Mouse (Mus musculus) left cerebral cortex, adult 18-20 months (tissue): ENCODE results near the gene Madcam1. TPM values are rescaled to one million over a fixed set of nuclear protein-coding genes. Genes with fewer than 3 reads are reported as not detected.
"Not testable (repeated sequence)": the region's sequence is repeated elsewhere in the genome, so short reads cannot be mapped to it uniquely, and the experiment has no call there.

ENCODE experiments used
- DNase-seq, 2 experiments: peaks; one replicate each; pipeline ENCODE4 v3.0.0; 2021 to 2022; ENCODE audit warnings: low spot score in 2 of 2, mixed read lengths in 1 of 2
- total RNA-seq, 2 experiments: library from RNA; stranded (reverse); gene quantifications; 2 replicates each; pipeline ENCODE4 v1.2.3; 2021

Gene Madcam1
- total RNA-seq, 2 experiments from 2014 or later = not detected

- no peak for DNase-seq
These were observed 23.2 kb downstream of the Madcam1 start for GRCm38 (mm10) chr10:79687513-79687912.

GRCm38 (mm10) chr10:79688720-79689119, 24.4 kb downstream of the Madcam1 start, which contains the start of gene Gzmm:
TSS of gene Gzmm (plus strand) at chr10:79689020.
- DNase-seq = no peak

- no peak for DNase-seq
These were observed 24.8 kb downstream of the Madcam1 start for GRCm38 (mm10) chr10:79689178-79689577.

- DNase-seq = no peak
These were observed 27.7 kb downstream of the Madcam1 start for GRCm38 (mm10) chr10:79691986-79692548.

GRCm38 (mm10) chr10:79693580-79694378, 29.4 kb downstream of the Madcam1 start:
- DNase-seq = no peak

- DNase-seq = no peak
These were observed 30.0 kb downstream of the Madcam1 start for GRCm38 (mm10) chr10:79694379-79694655.

- DNase-seq = peak; percentile 60 to 69
These were observed 31.1 kb downstream of the Madcam1 start for GRCm38 (mm10) chr10:79695231-79696128.

GRCm38 (mm10) chr10:79696129-79696651, 31.8 kb downstream of the Madcam1 start:
- DNase-seq = no peak

- no peak for DNase-seq
These were observed 33.6 kb downstream of the Madcam1 start for GRCm38 (mm10) chr10:79697916-79698315.

- DNase-seq = no peak
These were observed 34.1 kb downstream of the Madcam1 start for GRCm38 (mm10) chr10:79698459-79698858.

- DNase-seq = no peak
These were observed 36.3 kb downstream of the Madcam1 start for GRCm38 (mm10) chr10:79700676-79701075.

- no peak for DNase-seq
These were observed 37.2 kb downstream of the Madcam1 start for GRCm38 (mm10) chr10:79701443-79702129.

GRCm38 (mm10) chr10:79702970-79703369, 38.6 kb downstream of the Madcam1 start:
- not testable (repeated sequence) for DNase-seq

GRCm38 (mm10) chr10:79703541-79703940, 39.2 kb downstream of the Madcam1 start:
- no peak for DNase-seq

- peak; percentile 98 to 99 for DNase-seq
These were observed 40.0 kb downstream of the Madcam1 start, which contains the start of gene Bsg for GRCm38 (mm10) chr10:79704065-79704969. TSS of gene Bsg (plus strand) at chr10:79704491.

- DNase-seq = no peak
These were observed 40.6 kb downstream of the Madcam1 start for GRCm38 (mm10) chr10:79704970-79705360.

GRCm38 (mm10) chr10:79705951-79706350, 41.6 kb downstream of the Madcam1 start:
- DNase-seq = no peak

GRCm38 (mm10) chr10:79706406-79707094, 42.2 kb downstream of the Madcam1 start:
- no peak for DNase-seq

- no peak for DNase-seq
These were observed 42.8 kb downstream of the Madcam1 start for GRCm38 (mm10) chr10:79707162-79707561.
